Mouse (Mus musculus): ENCODE results near the gene Snx10. TPM values are rescaled to one million over a fixed set of nuclear protein-coding genes. Genes with fewer than 3 reads are reported as not detected.

The Snx10 gene
- total and polyA plus RNA-seq, 2 experiments from 2014 or later = 47.7 to 70.4 TPM

GRCm38 (mm10) chr6:51548757-51549156 is 25.1 kb downstream of the Snx10 start:
- Histone ChIP-seq H3K4me2 (ENCODE audit: low read depth, low read length, poor library complexity, severe bottlenecking) (no peak overlapping the region), H3K27me3 (ENCODE audit: insufficient read depth, low read length) (no peaks in the 10 kb centered on the region), H3K9me3 (ENCODE audit: low read length) (no peaks in the 10 kb centered on the region), H3K36me3 (ENCODE audit: insufficient read depth, low read length) (no peaks in the 10 kb centered on the region), H3K4me1 (ENCODE audit: insufficient read depth, low read length) (no peaks in the 10 kb centered on the region), H3K9ac (replicated peaks; ENCODE audit: low read length, poor library complexity, severe bottlenecking) (no peak overlapping the region), H3K4me3 (ENCODE audit: low read depth, low read length) (no peak overlapping the region), H3K27ac (ENCODE audit: low read depth, low read length) (no peak overlapping the region)
- DNase-seq (ENCODE audit: low spot score) (no peak), ATAC-seq (ENCODE audit: low FRiP score) (no peak)
- no peak for TF ChIP-seq CTCF (IDR thresholded peaks at IDR 0.05)
- WGBS = 75% methylated on average over 5 of the region's 5 CpGs

DNA sequence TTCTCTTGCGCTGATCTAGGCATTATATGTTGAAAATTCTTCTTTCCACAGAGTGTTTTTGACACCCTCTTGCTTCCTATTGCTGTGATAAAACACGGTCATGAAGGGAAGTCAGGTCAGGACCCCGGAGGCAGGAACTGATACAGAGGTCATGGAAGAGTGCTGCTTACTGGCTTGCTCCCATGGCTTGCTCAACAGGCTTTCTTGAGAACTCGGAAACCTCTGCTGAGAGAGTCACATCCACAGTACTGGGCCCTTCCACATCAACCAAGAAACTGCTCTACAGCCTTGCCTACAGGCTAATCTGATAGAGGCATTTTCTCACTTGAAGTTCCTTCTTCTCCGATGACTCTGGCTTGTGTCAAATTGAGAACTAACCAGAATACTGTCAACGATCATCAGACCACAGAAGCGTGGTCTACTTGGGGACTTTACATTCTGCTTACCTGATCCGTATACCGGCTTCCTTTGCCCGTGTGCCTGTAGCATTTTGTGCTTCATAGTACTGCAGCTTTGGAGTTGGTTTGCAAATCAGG is 27.6 kb downstream of the Snx10 start:
- WGBS = 93% methylated on average over 10 of the region's 10 CpGs
- Histone ChIP-seq H3K4me3 (ENCODE audit: low read depth, low read length) (no peak overlapping the region), H3K27me3 (ENCODE audit: insufficient read depth, low read length) (no peaks in the 10 kb centered on the region), H3K36me3 (ENCODE audit: insufficient read depth, low read length) (no peaks in the 10 kb centered on the region), H3K4me1 (ENCODE audit: insufficient read depth, low read length) (no peaks in the 10 kb centered on the region), H3K9ac (replicated peaks; ENCODE audit: low read length, poor library complexity, severe bottlenecking) (no peak overlapping the region), H3K27ac (ENCODE audit: low read depth, low read length) (no peak overlapping the region), H3K4me2 (ENCODE audit: low read depth, low read length, poor library complexity, severe bottlenecking) (no peak overlapping the region), H3K9me3 (ENCODE audit: low read length) (no peaks in the 10 kb centered on the region)
- no peak for TF ChIP-seq CTCF (IDR thresholded peaks at IDR 0.05)
- ATAC-seq (ENCODE audit: low FRiP score) (no peak), DNase-seq (ENCODE audit: low spot score) (no peak)

DNA sequence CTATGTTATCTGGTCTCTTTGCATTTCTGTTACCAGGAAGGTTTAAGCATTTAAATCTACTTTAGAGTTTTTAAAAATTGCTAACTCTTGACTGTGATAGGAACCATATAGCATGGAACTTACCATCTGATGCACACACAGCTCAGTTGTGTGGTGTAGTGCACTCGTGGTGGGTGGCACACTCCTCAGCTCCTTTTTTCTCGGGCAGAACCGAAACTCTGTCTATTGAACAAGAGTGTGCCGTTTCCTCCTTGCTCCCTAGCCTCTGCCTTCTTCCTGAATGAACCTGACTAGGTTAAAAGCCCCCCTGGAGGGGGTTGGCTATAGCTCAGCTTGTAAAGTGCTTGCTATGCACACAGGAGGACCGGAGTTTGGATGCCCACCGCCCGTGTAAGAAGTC is 32.9 kb downstream of the Snx10 start:
- Histone ChIP-seq H3K4me3 (ENCODE audit: low read depth, low read length) (no peak overlapping the region), H3K27ac (ENCODE audit: low read depth, low read length) (no peak overlapping the region), H3K9me3 (ENCODE audit: low read length) (no peaks in the 10 kb centered on the region), H3K4me2 (ENCODE audit: low read depth, low read length, poor library complexity, severe bottlenecking) (no peak overlapping the region), H3K36me3 (ENCODE audit: insufficient read depth, low read length) (no peaks in the 10 kb centered on the region), H3K9ac (replicated peaks; ENCODE audit: low read length, poor library complexity, severe bottlenecking) (no peak overlapping the region), H3K4me1 (ENCODE audit: insufficient read depth, low read length) (no peaks in the 10 kb centered on the region), H3K27me3 (ENCODE audit: insufficient read depth, low read length) (no peaks in the 10 kb centered on the region)
- DNase-seq (ENCODE audit: low spot score) (no peak), ATAC-seq (ENCODE audit: low FRiP score) (no peak)
- no peak for TF ChIP-seq CTCF (IDR thresholded peaks at IDR 0.05)
- WGBS = 94% methylated on average over 7 of the region's 7 CpGs

DNA sequence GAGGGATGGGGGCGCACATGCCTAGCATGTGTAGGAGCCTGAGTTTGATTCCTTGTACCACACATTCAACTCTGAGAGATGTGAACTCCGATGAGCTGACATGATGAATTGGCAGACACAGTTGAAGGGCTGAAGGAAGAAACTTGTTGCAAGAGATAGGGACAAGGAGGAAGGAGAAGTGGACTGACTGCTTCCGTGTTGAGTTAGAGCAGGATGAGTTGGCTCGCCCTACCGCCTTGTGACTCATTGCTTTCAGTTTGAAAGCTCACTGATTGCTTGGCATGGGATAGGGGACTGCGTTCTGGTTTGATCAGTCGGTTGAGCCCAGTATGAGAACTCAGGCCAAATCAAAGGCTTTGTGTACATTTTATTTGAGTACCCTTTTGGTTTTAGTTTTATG is 34.6 kb downstream of the Snx10 start:
- no peaks in the 10 kb centered on the region for H3K36me3 ChIP-seq (ENCODE audit: insufficient read depth, low read length)
- no peak overlapping the region for H3K4me2 ChIP-seq (ENCODE audit: low read depth, low read length, poor library complexity, severe bottlenecking)
- no peak overlapping the region for H3K27ac ChIP-seq (ENCODE audit: low read depth, low read length)
- H3K4me1 ChIP-seq (ENCODE audit: insufficient read depth, low read length) = no peaks in the 10 kb centered on the region
- no peak for ATAC-seq (ENCODE audit: low FRiP score)
- WGBS = 93% methylated on average over 7 of the region's 7 CpGs
- H3K9ac ChIP-seq (replicated peaks; ENCODE audit: low read length, poor library complexity, severe bottlenecking) = no peak overlapping the region
- DNase-seq (ENCODE audit: low spot score) = no peak
- H3K4me3 ChIP-seq (ENCODE audit: low read depth, low read length) = no peak overlapping the region
- no peaks in the 10 kb centered on the region for H3K27me3 ChIP-seq (ENCODE audit: insufficient read depth, low read length)
- H3K9me3 ChIP-seq (ENCODE audit: low read length) = no peaks in the 10 kb centered on the region
- no peak for TF ChIP-seq CTCF (IDR thresholded peaks at IDR 0.05)

- no peak overlapping the region for H3K4me3 ChIP-seq (ENCODE audit: low read depth, low read length)
- H3K27me3 ChIP-seq (ENCODE audit: insufficient read depth, low read length) = no peaks in the 10 kb centered on the region
- no peak for TF ChIP-seq CTCF (IDR thresholded peaks at IDR 0.05)
- no peaks in the 10 kb centered on the region for H3K9me3 ChIP-seq (ENCODE audit: low read length)
- H3K27ac ChIP-seq (ENCODE audit: low read depth, low read length) = no peak overlapping the region
- no peak for ATAC-seq (ENCODE audit: low FRiP score)
- DNase-seq (ENCODE audit: low spot score) = peak; percentile 53
- no peak overlapping the region for H3K9ac ChIP-seq (replicated peaks; ENCODE audit: low read length, poor library complexity, severe bottlenecking)
- no peaks in the 10 kb centered on the region for H3K36me3 ChIP-seq (ENCODE audit: insufficient read depth, low read length)
- no peaks in the 10 kb centered on the region for H3K4me1 ChIP-seq (ENCODE audit: insufficient read depth, low read length)
- 66% methylated on average over 14 of the region's 14 CpGs for WGBS
- H3K4me2 ChIP-seq (ENCODE audit: low read depth, low read length, poor library complexity, severe bottlenecking) = no peak overlapping the region
Observed at GRCm38 (mm10) chr6:51566771-51567680, 43.3 kb downstream of the Snx10 start.

- ATAC-seq (ENCODE audit: low FRiP score) (no peak), DNase-seq (ENCODE audit: low spot score) (no peak)
- H3K27ac ChIP-seq (ENCODE audit: low read depth, low read length) = no peak overlapping the region
- H3K36me3 ChIP-seq (ENCODE audit: insufficient read depth, low read length) = no peaks in the 10 kb centered on the region
- no peak overlapping the region for H3K4me2 ChIP-seq (ENCODE audit: low read depth, low read length, poor library complexity, severe bottlenecking)
- no peaks in the 10 kb centered on the region for H3K27me3 ChIP-seq (ENCODE audit: insufficient read depth, low read length)
- peak; percentile 23; the same call in 1 of the 2 replicates for TF ChIP-seq CTCF (IDR thresholded peaks at IDR 0.05)
- 66% methylated on average over 8 of the region's 8 CpGs for WGBS
- H3K4me1 ChIP-seq (ENCODE audit: insufficient read depth, low read length) = no peaks in the 10 kb centered on the region
- H3K9ac ChIP-seq (replicated peaks; ENCODE audit: low read length, poor library complexity, severe bottlenecking) = no peak overlapping the region
- no peaks in the 10 kb centered on the region for H3K9me3 ChIP-seq (ENCODE audit: low read length)
- no peak overlapping the region for H3K4me3 ChIP-seq (ENCODE audit: low read depth, low read length)
Observed at GRCm38 (mm10) chr6:51569086-51569485, 45.4 kb downstream of the Snx10 start.
